Mouse (Mus musculus): ENCODE measurements around the gene Aspg.
A peak's percentile ranks its signal among the peaks of the same experiment; 100 is the strongest.

Aspg gene

GRCm38 (mm10) chr12:112106541-112106971, at the start of gene Aspg:
Gene Aspg (plus strand): TSS chr12:112106679.
- DNase-seq (ENCODE audit: low read depth, low spot score) = peak; percentile 92

GRCm38 (mm10) chr12:112077651-112078050, 28.8 kb upstream of the Aspg start:
- peak; percentile 86 for DNase-seq (ENCODE audit: low read depth, low spot score)

GRCm38 (mm10) chr12:112079911-112080310, 26.6 kb upstream of the Aspg start:
- DNase-seq (ENCODE audit: low read depth, low spot score) = no peak

DNA sequence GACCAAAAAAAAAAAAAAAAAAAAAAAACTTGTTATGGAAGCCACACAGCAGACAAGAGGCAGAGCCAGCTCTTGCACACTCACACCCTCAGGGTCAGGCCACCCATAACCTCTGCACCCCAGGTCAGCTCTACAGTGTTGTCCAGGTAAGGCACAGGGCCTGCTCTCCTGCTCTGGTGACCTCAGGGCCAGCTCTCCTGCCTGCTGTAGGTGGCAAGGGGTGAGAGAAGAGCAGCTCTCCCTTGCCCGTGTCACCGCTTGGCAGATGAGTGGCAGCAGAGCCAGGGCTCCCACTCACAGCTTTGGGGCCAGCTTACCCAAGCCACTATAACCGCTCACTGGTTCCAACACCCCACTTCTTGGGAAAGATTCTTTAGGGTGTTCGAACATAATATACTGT, 25.6 kb upstream of the Aspg start:
- DNase-seq (ENCODE audit: low read depth, low spot score) = no peak

DNA sequence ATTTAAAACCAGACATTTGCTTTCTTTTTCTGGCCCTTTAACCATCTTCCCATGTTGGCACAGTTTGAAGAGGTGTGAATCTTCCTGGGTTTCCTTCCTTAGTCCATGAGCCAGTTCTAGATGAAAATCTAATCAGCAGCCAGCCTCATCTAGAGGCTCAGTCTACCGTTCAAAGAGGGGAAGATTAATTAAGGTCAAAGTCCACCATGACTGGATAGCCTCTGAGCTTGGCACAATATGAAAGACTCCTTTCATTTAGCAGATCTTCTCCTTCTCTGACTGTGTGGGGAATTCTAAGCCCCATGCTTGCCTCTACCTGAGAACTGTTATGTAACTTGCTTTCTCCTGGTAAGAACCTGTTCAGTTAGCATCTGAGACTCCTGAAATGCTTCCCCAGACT, 24.2 kb upstream of the Aspg start:
- no peak for DNase-seq (ENCODE audit: low read depth, low spot score)

GRCm38 (mm10) chr12:112086250-112086649, 20.2 kb upstream of the Aspg start:
- no peak for DNase-seq (ENCODE audit: low read depth, low spot score)

DNA sequence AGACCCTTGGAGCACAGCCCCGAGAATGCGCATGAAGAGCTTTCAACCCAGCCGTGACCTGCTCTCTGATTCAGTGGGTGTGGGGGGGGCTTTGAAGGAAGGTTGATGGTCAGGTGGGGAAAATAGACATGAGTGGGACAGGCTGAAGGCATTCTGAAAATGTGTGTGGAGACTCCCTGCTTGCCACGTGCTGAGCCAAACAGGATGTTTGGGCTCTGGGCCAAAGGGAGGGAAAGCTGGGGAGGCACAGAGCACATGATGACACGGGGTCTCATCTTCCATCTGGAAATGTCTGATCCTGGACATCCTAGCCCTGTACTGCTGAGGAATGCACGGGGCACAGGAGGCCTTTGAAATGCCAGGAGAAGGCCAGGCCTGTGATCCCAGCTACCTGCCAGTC, 19.8 kb upstream of the Aspg start:
- DNase-seq (ENCODE audit: low read depth, low spot score) = no peak

GRCm38 (mm10) chr12:112088609-112089324, 17.7 kb upstream of the Aspg start:
- no peak for DNase-seq (ENCODE audit: low read depth, low spot score)

GRCm38 (mm10) chr12:112091054-112091453, 15.4 kb upstream of the Aspg start:
- peak; percentile 87 for DNase-seq (ENCODE audit: low read depth, low spot score)

DNA sequence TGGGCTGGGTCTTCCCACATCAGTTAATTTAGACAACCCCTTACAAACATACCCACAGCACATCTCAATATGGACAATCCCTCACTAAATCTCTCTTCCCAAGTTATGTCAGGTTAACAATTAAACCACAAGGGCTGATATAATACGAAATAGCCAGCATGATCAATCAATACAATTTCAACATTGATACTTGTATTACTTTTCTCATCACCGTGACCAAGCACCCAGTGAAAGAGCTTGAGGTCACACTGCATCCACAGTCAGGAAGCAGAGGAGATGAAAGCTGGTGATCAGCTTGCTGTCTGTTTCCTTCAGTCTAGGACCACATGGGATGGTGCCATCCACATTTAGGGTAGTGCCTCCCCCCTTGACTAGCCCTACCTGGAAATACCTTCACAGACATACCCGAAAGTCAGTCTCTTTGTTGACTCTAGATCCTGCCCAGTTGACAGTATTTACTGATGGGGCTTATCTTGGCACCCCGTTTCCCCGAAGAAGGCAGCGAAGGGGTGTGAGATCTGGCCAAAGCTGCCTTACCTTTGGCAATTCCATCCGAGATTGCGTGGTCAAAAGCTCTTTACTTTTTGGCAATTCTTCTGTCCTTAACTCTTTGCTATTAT, 12.1 kb upstream of the Aspg start:
- no peak for DNase-seq (ENCODE audit: low read depth, low spot score)

- DNase-seq (ENCODE audit: low read depth, low spot score) = no peak
Measured at GRCm38 (mm10) chr12:112096051-112096732, 10.3 kb upstream of the Aspg start.

- DNase-seq (ENCODE audit: low read depth, low spot score) = no peak
Measured at GRCm38 (mm10) chr12:112096733-112097117, 9.8 kb upstream of the Aspg start.

GRCm38 (mm10) chr12:112100106-112100505, 6.4 kb upstream of the Aspg start:
- no peak for DNase-seq (ENCODE audit: low read depth, low spot score)

DNA sequence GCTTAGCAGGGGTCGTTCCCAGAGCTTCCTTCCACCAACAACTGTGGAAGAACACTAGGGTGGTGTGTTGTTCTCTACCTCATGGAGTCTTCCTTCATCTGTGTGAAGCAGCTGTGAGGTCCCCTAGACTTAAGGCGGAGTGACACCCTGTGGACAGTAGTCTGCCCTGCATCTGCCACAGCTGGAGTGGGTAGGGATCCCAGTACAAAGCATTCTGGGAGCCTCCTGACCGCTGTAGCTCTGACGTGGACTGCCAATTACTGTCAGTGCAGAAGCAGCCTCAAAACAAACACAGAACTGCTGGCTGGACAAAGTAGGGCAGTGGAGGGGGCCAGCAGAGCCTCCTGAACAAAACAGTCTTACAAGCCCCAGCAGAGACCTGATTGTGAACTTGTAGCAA, 5.4 kb upstream of the Aspg start:
- DNase-seq (ENCODE audit: low read depth, low spot score) = no peak

GRCm38 (mm10) chr12:112103179-112103578, 3.3 kb upstream of the Aspg start:
- no peak for DNase-seq (ENCODE audit: low read depth, low spot score)

- no peak for DNase-seq (ENCODE audit: low read depth, low spot score)
Measured at GRCm38 (mm10) chr12:112104890-112105289, 1.6 kb upstream of the Aspg start.

DNA sequence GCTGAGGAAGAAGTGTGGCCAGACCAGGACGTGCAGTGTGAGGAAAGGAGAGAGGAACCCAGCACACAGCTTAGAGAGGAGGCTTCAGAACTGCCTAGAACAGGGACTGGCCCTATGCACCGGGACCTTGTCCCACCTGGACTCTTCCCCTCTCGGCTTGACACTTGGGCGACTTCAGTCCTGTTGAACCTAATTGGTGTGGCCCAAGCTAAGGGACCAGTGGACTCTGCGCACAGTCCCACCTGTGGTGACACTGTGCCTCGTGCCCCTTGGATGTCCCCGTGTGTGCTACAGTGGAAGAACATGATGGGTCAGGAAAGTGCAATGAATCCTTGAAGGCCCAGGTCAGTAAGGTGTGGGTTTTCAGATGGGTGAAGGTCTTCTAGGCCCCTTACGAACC, 1.2 kb downstream of the Aspg start:
- no peak for DNase-seq (ENCODE audit: low read depth, low spot score)

GRCm38 (mm10) chr12:112108696-112109445, 2.4 kb downstream of the Aspg start:
- no peak for DNase-seq (ENCODE audit: low read depth, low spot score)

GRCm38 (mm10) chr12:112109701-112110100, 3.2 kb downstream of the Aspg start:
- no peak for DNase-seq (ENCODE audit: low read depth, low spot score)

DNA sequence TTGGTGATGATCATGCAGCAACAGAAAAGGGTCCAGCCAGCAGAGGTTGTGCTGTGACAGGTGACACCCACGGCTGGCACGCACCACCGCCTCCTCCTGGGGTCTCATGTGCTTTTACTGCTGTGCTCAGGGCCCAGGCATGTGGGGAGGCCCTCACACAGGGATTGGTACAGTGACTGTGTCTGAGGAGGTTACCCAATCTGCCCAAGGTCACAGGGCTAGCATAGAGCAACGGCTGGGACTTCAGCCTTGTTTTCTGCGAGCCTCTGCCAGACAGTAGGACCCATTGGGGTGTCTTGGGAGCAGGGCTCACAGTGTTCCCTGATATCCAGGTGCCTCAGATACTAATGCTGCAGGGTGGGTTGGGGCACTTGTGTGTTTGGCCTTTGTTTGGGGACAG, 4.8 kb downstream of the Aspg start:
- no peak for DNase-seq (ENCODE audit: low read depth, low spot score)

DNA sequence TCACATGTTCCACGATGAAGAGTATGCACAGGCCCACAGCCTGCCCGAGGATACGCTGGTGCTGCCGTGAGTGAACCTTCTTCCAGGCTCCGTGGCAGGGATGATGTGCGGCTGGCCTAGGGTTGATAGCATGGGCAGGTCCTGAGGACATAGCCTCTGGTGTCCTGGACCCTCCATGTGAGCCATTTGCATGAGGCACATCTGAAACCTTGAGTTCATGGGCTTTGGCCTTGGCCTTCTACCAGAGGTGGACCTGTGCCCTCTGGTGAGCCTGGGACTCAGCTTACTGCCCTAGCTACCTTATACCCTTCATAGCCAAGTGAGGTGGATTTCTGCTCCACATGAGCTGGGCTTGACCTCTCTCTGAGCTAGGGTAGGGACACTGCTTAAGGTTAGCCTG, 5.8 kb downstream of the Aspg start:
- no peak for DNase-seq (ENCODE audit: low read depth, low spot score)
